Mouse (Mus musculus): Measurements from ENCODE around the gene Snrpf.

DNA sequence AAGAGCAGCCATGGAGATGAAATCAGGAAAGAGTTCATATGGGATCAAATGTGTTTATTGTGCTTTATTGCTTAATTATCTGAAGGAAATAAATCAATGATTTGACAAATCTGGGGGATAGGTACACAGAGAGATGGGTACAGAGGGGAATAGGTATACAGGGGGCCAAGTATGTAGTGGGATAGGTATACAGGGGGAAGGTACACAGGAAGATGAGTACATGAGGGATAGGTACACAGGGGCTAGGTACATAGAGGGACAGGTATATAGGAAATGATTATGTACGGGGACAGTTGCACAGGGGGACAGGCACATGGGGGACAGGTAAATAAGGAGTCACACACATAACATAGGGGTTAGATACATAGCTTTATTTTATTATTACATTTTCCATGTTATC is 21.4 kb upstream of the Snrpf start:
- TF ChIP-seq USF1 (IDR thresholded peaks at IDR 0.05; ENCODE audit: low read depth) (no peak), MYOD1 (IDR thresholded peaks at IDR 0.05; ENCODE audit: control insufficient read depth in 1 of 3, insufficient read length in 2 of 3, low read depth in 2 of 3) (no peak), POLR2A (IDR thresholded peaks at IDR 0.05; ENCODE audit: insufficient read length, low read depth) (no peak)
